Mouse (Mus musculus) forebrain, embryonic 13.5 days (tissue): ENCODE results near the gene Ptdss2. TPM values are rescaled to one million over a fixed set of nuclear protein-coding genes. Genes with fewer than 3 reads are reported as not detected.
A peak's percentile ranks its signal among the peaks of the same experiment; 100 is the strongest.

Source experiments
- ATAC-seq: fragments of 200-750 bp; cut with Nextera tagmentation; 2 replicates; pipeline ENCODE4 v1.8.0; 2017
- H3K27ac ChIP-seq: fragments of 300-500 bp; sonication (generic); 2 replicates; pipeline ENCODE4 v1.5.1; 2015; ENCODE audit warnings: inconsistent platforms, mild to moderate bottlenecking, moderate library complexity
- H3K27me3 ChIP-seq: fragments of 300-500 bp; sonication (generic); 2 replicates; pipeline ENCODE4 v1.6.1; 2015; ENCODE audit warnings: mild to moderate bottlenecking, inconsistent platforms
- H3K36me3 ChIP-seq: fragments of 300-500 bp; sonication (generic); 2 replicates; pipeline ENCODE4 v1.6.1; 2015; ENCODE audit warnings: mild to moderate bottlenecking, inconsistent platforms; ENCODE audit not compliant: poor library complexity, severe bottlenecking
- H3K4me1 ChIP-seq: fragments of 300-500 bp; sonication (generic); 2 replicates; pipeline ENCODE4 v1.6.1; 2015; ENCODE audit warnings: inconsistent platforms
- H3K4me2 ChIP-seq: fragments of 300-500 bp; sonication (generic); 2 replicates; pipeline ENCODE4 v1.6.1; 2015; ENCODE audit warnings: inconsistent platforms, mild to moderate bottlenecking, moderate library complexity
- H3K4me3 ChIP-seq: fragments of 300-500 bp; sonication (generic); 2 replicates; pipeline ENCODE4 v1.5.1; 2015; ENCODE audit warnings: mild to moderate bottlenecking, inconsistent platforms
- H3K9ac ChIP-seq: fragments of 300-500 bp; sonication (generic); 2 replicates; pipeline ENCODE4 v1.6.1; 2015; ENCODE audit warnings: mild to moderate bottlenecking, inconsistent platforms
- H3K9me3 ChIP-seq: fragments of 300-500 bp; sonication (generic); replicated peaks from 2 replicates; pipeline ENCODE4 v1.6.1; 2016; ENCODE audit warnings: inconsistent platforms
- WGBS: fragments of 180-500 bp; shearing (Covaris S2); methylation state at CpG from one replicate; pipeline ENCODE4 v1.1.7; 2015; 5-methylcytosine and 5-hydroxymethylcytosine counted together
- polyA plus RNA-seq: library from polyadenylated mRNA; unstranded; fragments of >200 nt; fragmentation: Nextera tagmentation; extraction: Ambion mirVana; gene quantifications from 2 replicates; pipeline ENCODE4 v1.2.1, GENCODE M21; 2015

Gene Ptdss2
- polyA plus RNA-seq, 1 experiment from 2014 or later, result 61.1 TPM

DNA sequence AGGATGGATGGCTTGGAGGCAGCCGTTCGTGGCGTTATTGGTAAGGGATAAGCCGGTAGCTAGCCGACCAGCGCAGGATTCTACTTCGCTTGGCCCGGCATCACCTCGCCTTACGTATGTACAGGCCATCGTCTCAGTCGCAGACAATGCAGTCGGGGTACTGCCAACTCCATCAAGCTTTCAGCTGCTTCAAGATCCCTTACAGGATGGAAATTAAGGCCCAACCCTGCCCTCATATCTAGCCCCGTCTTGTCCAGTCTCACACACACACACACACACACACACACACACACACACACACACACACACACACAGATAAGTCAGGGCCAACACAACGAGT, 1.3 kb downstream of the Ptdss2 start:
- Histone ChIP-seq H3K27me3 (no peaks in the 10 kb centered on the region), H3K9ac (peak overlapping the region; percentile 76), H3K27ac (peak overlapping the region; percentile 75), H3K4me3 (peak overlapping the region; percentile 61), H3K36me3 (no peaks in the 10 kb centered on the region), H3K4me1 (peaks cover 5% of the 10 kb centered on the region; the same call in 1 of the 2 replicates), H3K9me3 (no peaks in the 10 kb centered on the region), H3K4me2 (peak overlapping the region; percentile 72)
- WGBS, result 2% methylated on average over 15 of the region's 15 CpGs
- no peak for ATAC-seq

GRCm38 (mm10) chr7:141131024-141131820, 9.0 kb downstream of the Ptdss2 start:
- H3K27me3 ChIP-seq, result no peaks in the 10 kb centered on the region
- under 1% methylated on average over 59 of the region's 59 CpGs for WGBS

DNA sequence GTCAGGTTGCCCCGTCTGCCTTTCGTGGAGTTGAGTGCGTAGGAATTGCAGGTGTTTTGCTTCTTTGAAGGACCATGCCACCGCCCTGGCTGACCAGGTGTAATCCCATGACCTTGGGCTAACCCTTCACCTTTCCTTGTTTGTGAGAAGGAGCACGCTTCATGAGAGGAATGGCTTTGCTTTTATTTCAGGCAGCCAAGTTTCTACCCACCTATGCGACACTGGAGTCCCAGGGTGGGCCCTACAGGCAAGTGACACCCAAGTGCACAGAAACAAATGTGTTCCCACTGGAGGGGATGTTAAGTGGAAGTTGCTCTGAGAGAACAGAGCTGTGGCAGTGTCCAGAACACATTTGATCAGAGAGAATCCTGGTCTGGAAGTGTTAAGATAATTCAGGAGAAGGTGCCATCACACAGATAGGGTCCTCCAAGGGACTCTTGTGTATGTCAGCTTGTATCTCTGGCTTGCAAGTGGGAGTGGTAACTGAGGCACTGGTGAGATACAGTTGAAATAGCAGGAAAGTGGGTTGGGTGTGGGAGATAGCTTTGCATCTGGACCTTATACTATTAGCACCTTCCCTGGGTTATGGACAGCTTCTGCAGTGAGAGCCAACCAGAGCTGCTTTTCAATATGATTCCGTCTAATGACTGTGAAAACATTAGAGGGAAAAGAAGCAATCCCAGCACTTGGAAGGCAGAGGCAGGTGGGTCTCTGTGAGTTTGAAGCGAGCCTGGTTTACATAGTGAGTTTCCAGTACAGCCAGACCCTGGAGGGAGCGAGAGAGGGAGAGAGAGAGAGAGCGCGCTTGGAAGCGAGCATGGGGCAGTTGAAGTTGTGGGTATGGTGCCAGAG, 9.9 kb downstream of the Ptdss2 start:
- 58% methylated on average over 12 of the region's 12 CpGs for WGBS
- no peaks in the 10 kb centered on the region for H3K27me3 ChIP-seq
- H3K9me3 ChIP-seq, result no peaks in the 10 kb centered on the region
- no peak for ATAC-seq
- H3K36me3 ChIP-seq, result peaks cover 23% of the 10 kb centered on the region
- peaks cover 22% of the 10 kb centered on the region for H3K4me1 ChIP-seq
- peak overlapping the region; percentile 93 for H3K9ac ChIP-seq
- H3K27ac ChIP-seq, result no peak overlapping the region
- H3K4me2 ChIP-seq, result peak overlapping the region; percentile 87
- H3K4me3 ChIP-seq, result peak overlapping the region; percentile 89

More at GRCm38 (mm10) chr7:141131024-141131820, 9.0 kb downstream of the Ptdss2 start:
- H3K4me2 ChIP-seq, result peak overlapping the region; percentile 87
- H3K27ac ChIP-seq, result no peak overlapping the region
- H3K4me1 ChIP-seq, result peaks cover 22% of the 10 kb centered on the region
- H3K4me3 ChIP-seq, result peak overlapping the region; percentile 89
- H3K9me3 ChIP-seq, result no peaks in the 10 kb centered on the region
- peak; percentile 100 for ATAC-seq
- peaks cover 14% of the 10 kb centered on the region for H3K36me3 ChIP-seq
- H3K9ac ChIP-seq, result peak overlapping the region; percentile 93

DNA sequence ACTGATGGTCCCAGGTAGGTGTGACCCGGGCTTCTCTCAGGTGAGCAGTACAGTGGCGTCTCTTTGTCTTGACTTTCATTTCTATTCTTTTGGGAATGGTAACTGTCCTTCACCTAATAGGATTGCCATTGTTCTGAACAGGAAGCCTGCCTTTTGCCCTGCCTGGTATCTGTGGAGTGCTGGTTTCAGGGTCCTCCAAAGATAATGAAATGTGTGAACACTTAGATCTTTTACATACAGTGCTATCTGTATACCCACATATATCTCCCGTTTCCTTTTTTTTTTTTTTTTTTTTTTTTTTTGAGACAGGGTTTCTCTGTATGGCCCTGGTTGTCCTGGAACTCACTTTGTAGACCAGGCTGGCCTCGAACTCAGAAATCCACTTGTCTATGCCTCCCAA, 19.1 kb downstream of the Ptdss2 start:
- Histone ChIP-seq H3K4me1 (no peaks in the 10 kb centered on the region), H3K36me3 (peaks cover 57% of the 10 kb centered on the region), H3K4me3 (no peak overlapping the region), H3K9me3 (no peaks in the 10 kb centered on the region), H3K27ac (no peak overlapping the region), H3K9ac (no peak overlapping the region), H3K4me2 (no peak overlapping the region), H3K27me3 (no peaks in the 10 kb centered on the region)
- no peak for ATAC-seq
- 91% methylated on average over 4 of the region's 4 CpGs for WGBS

DNA sequence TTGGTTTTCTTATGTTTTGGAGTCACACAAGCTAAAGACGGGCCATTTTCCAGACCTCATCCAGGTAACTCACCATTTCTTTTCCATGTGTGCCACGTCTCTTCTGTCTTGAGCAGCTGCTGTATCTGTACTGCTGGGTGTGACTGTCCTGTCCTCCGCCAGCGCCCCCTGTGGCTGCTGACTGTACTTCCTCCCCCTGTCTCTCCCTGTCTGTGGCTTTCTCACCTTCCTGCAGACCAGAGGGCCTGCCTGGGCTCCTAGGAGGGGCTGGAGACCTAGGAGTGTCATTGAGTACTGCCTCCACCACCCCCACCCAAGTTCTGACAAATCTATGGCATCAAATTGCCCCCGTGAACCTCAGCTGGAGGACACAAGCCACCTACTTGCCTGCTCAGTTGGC, 20.9 kb downstream of the Ptdss2 start:
- H3K36me3 ChIP-seq, result peaks cover 48% of the 10 kb centered on the region
- 55% methylated on average over 5 of the region's 5 CpGs for WGBS

DNA sequence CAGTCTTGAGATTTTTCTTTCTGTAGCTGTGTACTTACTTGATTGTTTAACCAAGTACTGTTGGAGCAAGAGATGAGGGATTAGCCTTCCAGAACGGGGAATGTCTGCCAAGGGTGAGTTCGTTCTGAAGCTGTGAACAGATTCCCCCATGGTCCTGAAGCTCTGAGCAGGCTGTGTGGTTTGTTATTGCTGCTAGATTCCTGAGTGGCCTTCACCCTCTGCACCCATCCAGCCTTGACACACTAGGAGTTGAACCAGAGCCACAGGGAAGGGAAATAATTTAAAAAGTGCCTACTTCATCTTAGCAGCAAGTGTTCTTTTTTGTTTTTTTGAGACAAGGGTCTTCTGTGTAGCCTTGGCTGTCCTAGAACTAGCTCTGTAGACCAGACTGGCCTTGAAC, 21.7 kb downstream of the Ptdss2 start:
- H3K4me3 ChIP-seq, result no peak overlapping the region
- no peak overlapping the region for H3K4me2 ChIP-seq
- 87% methylated on average over 2 of the region's 2 CpGs for WGBS
- no peak overlapping the region for H3K27ac ChIP-seq
- H3K27me3 ChIP-seq, result no peaks in the 10 kb centered on the region
- H3K9ac ChIP-seq, result no peak overlapping the region
- no peak for ATAC-seq
- H3K9me3 ChIP-seq, result no peaks in the 10 kb centered on the region
- no peaks in the 10 kb centered on the region for H3K4me1 ChIP-seq
- H3K36me3 ChIP-seq, result peaks cover 48% of the 10 kb centered on the region

More for the DNA sequence above, 20.9 kb downstream of the Ptdss2 start:
- Histone ChIP-seq H3K4me3 (no peak overlapping the region), H3K27ac (no peak overlapping the region), H3K4me1 (no peaks in the 10 kb centered on the region), H3K4me2 (no peak overlapping the region), H3K9me3 (no peaks in the 10 kb centered on the region), H3K9ac (no peak overlapping the region), H3K27me3 (no peaks in the 10 kb centered on the region)
- ATAC-seq, result no peak

DNA sequence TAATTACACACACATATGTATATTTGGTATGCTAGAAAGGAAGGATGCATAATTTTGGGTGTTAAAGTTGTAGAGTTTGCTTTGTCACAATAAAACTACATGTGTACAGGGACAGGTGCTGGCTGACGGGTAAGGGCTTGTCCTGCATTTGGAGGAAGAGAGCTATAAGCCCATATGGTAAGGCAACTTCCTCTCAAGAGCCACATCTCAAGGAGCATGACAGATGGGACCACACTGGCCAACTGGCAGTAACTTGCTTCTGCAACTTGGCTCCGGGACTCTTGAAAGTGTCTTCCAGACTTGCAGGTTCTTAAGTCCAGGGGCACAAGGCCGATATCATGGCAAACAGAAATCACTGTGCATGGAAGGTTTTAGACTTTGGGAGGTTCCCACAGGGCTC, 22.5 kb downstream of the Ptdss2 start:
- no peak for ATAC-seq
- H3K9me3 ChIP-seq, result no peaks in the 10 kb centered on the region

DNA sequence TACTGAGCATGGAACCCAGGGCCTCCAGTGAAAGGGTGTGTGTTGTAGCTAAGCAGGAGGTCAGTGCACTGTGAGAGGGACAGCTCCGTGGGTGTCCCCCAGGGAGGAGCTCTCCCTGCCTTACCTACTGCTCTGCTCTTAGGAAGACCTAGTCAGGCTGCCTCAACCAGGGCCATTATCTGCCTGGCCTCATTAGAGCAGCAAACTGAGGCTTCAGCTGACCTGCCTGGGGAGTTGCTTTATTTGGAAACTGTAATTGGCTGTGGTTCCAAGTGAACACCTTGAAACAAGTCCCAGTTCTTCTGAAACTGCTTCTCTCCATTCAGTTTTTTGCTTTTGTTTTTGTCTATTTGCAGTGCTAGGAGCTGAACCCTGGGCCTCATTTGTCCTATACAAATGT, 23.2 kb downstream of the Ptdss2 start:
- Histone ChIP-seq H3K4me2 (no peak overlapping the region), H3K36me3 (peaks cover 39% of the 10 kb centered on the region), H3K27me3 (no peaks in the 10 kb centered on the region), H3K9me3 (no peaks in the 10 kb centered on the region), H3K4me3 (no peak overlapping the region), H3K4me1 (no peaks in the 10 kb centered on the region), H3K27ac (no peak overlapping the region), H3K9ac (no peak overlapping the region)
- no peak for ATAC-seq
- 44% methylated on average over 1 of the region's 1 CpGs for WGBS

More for the DNA sequence above, 22.5 kb downstream of the Ptdss2 start:
- 88% methylated on average over 3 of the region's 3 CpGs for WGBS
- Histone ChIP-seq H3K4me2 (no peak overlapping the region), H3K27me3 (no peaks in the 10 kb centered on the region), H3K36me3 (peaks cover 40% of the 10 kb centered on the region), H3K4me3 (no peak overlapping the region), H3K27ac (no peak overlapping the region), H3K4me1 (no peaks in the 10 kb centered on the region), H3K9ac (no peak overlapping the region)

DNA sequence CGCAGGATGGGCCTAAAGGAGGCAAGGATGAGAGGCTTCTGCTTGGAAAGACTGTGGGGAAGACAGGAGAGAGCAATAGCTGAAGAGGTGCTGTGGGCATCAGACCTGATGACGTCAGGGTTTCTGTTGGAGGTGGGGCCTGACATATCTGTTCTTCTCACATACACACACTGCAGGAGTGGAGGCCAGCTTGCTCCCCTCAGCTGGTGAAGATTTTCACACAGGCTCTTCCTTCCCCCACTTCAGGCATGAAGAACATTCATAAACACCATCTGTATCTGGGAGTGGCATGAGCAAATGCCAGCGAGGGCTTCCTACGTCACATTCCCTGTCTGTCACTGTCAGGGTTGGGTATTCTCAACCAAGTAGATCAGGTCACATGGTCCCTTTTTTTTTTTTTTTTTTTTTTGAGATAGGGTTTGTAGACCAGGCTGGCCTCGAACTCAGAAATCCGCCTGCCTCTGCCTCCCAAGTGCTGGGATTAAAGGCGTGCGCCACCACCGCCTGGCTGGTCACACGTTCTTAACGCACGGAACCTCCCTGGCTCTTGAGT, 23.9 kb downstream of the Ptdss2 start:
- no peak overlapping the region for H3K4me2 ChIP-seq
- no peaks in the 10 kb centered on the region for H3K9me3 ChIP-seq
- no peaks in the 10 kb centered on the region for H3K4me1 ChIP-seq
- no peaks in the 10 kb centered on the region for H3K27me3 ChIP-seq
- H3K27ac ChIP-seq, result no peak overlapping the region
- H3K36me3 ChIP-seq, result peaks cover 42% of the 10 kb centered on the region
- WGBS, result 94% methylated on average over 12 of the region's 12 CpGs
- no peak overlapping the region for H3K4me3 ChIP-seq
- H3K9ac ChIP-seq, result no peak overlapping the region
- ATAC-seq, result no peak

DNA sequence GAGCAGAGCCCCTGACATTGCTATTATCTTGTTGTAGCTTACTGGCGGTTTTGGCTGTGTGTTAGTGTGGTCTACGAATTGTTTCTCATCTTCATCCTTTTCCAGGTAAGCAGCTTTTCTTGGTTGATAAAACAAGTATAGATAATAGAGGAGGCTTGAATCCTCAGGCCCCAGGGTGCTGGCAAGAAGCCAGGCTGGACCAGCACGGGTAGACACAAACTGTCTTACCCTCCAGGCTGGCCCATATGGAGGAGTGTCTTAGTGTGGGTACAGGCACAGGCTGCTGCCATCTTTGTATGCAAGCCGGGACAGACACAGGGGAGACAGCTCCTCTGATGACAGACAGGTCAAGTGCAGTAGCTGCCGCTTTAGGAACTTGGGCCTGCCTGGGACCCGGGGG, 24.9 kb downstream of the Ptdss2 start:
- Histone ChIP-seq H3K4me2 (no peak overlapping the region), H3K4me3 (no peak overlapping the region), H3K27ac (no peak overlapping the region), H3K4me1 (no peaks in the 10 kb centered on the region), H3K36me3 (peaks cover 49% of the 10 kb centered on the region), H3K9me3 (no peaks in the 10 kb centered on the region), H3K27me3 (no peaks in the 10 kb centered on the region), H3K9ac (no peak overlapping the region)
- no peak for ATAC-seq
- 82% methylated on average over 6 of the region's 6 CpGs for WGBS

DNA sequence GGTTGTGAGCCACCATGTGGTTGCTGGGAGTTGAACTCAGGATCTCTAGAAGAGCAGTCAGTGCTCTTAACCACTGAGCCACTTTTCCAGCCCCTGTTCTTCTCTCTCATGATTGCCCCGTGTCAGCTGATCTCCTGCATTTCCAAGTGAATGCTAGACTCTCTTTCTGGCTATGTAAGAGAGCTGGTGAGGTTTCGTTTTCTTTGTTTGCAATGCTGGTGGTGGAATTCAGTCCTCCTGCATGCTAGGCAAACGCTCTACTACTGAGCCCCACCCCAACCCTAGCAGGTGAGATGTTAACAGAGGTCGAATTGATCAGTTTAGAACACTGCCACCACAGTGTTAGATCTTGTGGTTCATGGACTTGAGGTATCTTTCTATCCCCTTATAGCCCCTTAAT, 26.5 kb downstream of the Ptdss2 start:
- H3K4me3 ChIP-seq, result no peak overlapping the region
- H3K27ac ChIP-seq, result no peak overlapping the region
- peaks cover 54% of the 10 kb centered on the region for H3K36me3 ChIP-seq
- no peak for ATAC-seq
- no peaks in the 10 kb centered on the region for H3K4me1 ChIP-seq
- H3K4me2 ChIP-seq, result no peak overlapping the region
- H3K9me3 ChIP-seq, result no peaks in the 10 kb centered on the region
- 82% methylated on average over 4 of the region's 4 CpGs for WGBS
- H3K27me3 ChIP-seq, result no peaks in the 10 kb centered on the region
- H3K9ac ChIP-seq, result no peak overlapping the region

DNA sequence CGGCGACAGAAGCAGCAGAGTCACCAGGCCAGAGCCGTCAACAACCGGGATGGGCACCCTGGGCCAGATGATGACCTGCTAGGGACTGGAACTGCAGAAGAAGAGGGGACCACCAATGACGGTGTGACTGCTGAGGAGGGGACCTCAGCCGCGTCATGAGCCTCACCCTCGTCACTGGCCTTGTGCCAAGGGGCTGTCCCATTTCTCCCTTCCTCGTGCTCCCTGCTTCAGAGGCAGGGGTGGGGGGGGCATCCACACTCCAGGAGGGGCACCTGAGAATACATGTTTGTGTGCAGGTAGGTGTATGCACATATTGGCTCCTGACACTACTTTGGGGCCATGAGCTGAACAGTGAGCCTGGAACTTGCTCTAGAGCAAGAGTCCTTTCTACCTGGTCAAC, 33.2 kb downstream of the Ptdss2 start:
- no peak for ATAC-seq
- Histone ChIP-seq H3K36me3 (peaks cover 78% of the 10 kb centered on the region), H3K9me3 (no peaks in the 10 kb centered on the region), H3K27me3 (no peaks in the 10 kb centered on the region), H3K4me2 (no peak overlapping the region), H3K4me1 (no peaks in the 10 kb centered on the region), H3K9ac (no peak overlapping the region), H3K27ac (no peak overlapping the region), H3K4me3 (no peak overlapping the region)
- WGBS, result 92% methylated on average over 9 of the region's 9 CpGs
